Mouse (Mus musculus) cerebellum, adult 2 months (tissue): ENCODE measurements around the gene Csrnp3.

Source experiments
- CTCF ChIP-seq: fragments of 200-500 bp; IDR thresholded peaks from 2 replicates; pipeline ENCODE4 v1.5.1; 2011; ENCODE audit warnings: low read depth, mild to moderate bottlenecking, control low read depth, low read length, moderate library complexity, borderline replicate concordance; ENCODE audit not compliant: insufficient read depth
- POLR2A ChIP-seq: fragments of 200-500 bp; IDR thresholded peaks from 2 replicates; pipeline ENCODE4 v1.6.1; 2011; ENCODE audit warnings: low read length, control low read depth, borderline replicate concordance; ENCODE audit not compliant: insufficient read depth

DNA sequence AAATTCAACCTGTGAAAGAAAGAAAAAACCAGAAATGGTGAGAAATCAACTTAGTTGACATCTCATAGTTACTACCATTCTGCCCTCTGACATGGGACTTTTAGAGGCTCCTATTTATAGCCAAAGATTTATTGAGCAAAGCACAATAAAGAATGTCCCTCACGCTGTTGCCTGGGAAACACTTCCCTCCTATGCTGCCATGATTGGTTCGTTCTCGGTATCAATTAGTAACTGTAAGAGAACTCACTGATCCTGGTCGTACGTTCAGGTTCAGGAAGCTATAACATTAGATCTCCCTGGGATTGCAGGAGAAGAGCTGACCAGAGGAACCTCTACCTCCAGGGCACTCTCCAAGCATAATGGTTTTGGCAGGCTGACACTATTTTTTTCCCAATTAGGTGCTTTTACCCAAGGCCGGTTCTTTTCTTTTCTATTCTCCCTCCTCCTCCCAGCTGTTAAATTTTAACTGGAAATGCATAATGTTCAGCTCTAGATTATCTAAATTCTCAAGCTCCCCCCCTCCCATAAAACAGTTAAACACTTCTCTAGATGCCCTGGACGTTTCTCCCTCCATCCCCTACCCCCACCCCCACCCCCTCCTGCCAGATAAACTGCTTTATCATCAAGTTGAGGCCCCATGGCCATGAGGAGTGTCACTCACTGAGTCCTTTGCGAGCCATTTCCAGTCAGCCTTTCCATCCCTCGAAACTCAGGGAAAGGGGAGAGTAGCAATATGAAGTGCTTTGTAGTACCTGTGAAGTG lies 75.3 kb downstream of the Csrnp3 start:
- TF ChIP-seq CTCF (no peak), POLR2A (no peak)
